27 mouse cellular contexts compared by ENCODE assay signal in the genomic region with DNA sequence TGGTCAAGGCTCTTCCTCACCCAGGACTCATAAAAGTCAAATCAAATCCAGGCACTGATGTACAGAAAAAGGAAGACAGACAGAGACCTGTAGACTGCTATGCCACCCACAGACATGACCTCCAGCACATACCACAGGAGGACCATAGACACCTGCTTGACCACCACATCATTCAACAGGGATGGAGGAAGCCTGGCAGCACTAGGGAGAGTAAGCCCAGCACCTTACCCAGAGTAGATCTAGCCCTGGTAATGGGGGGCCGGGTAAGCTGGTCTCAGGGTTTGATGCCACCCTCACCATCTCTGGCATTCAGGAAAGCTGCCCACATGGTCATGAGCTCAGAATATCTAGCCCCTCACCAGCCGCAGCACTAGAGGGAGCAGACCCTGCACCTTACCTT.
"Had no signal": no experiment of that assay in that cellular context is flagged by ENCODE, and none has a peak within 500 bp of the region (broad histone marks: within the 10 kb centered on the region; RNA-seq: fewer than 3 reads in every experiment).

No protein-coding gene starts in this region.

- ATAC-seq: forebrain, embryonic 13.5 days; forebrain, embryonic 14.5 days; forebrain, embryonic 15.5 days; forebrain, embryonic 16.5 days; forebrain, postnatal 0 days had no signal

- H3K9me3 ChIP-seq: embryonic facial prominence, embryonic 10.5 days; embryonic facial prominence, embryonic 12.5 days; embryonic facial prominence, embryonic 13.5 days; embryonic facial prominence, embryonic 15.5 days; forebrain, embryonic 10.5 days; forebrain, embryonic 12.5 days; forebrain, embryonic 13.5 days; forebrain, embryonic 15.5 days had no signal

- H3K4me2 ChIP-seq: embryonic facial prominence, embryonic 12.5 days; embryonic facial prominence, embryonic 13.5 days; embryonic facial prominence, embryonic 15.5 days; forebrain, embryonic 12.5 days; forebrain, embryonic 13.5 days; forebrain, embryonic 15.5 days had no signal

- H3K27ac ChIP-seq: embryonic facial prominence, embryonic 10.5 days; embryonic facial prominence, embryonic 12.5 days; embryonic facial prominence, embryonic 13.5 days; embryonic facial prominence, embryonic 15.5 days; forebrain, embryonic 10.5 days; forebrain, embryonic 12.5 days; forebrain, embryonic 13.5 days; forebrain, embryonic 15.5 days; gastrocnemius, adult 2 months had no signal

- H3K27me3 ChIP-seq: embryonic facial prominence, embryonic 12.5 days; embryonic facial prominence, embryonic 13.5 days; embryonic facial prominence, embryonic 15.5 days; forebrain, embryonic 12.5 days; forebrain, embryonic 13.5 days; forebrain, embryonic 15.5 days had no signal

- H3K4me1 ChIP-seq: embryonic facial prominence, embryonic 10.5 days; embryonic facial prominence, embryonic 12.5 days; embryonic facial prominence, embryonic 13.5 days; embryonic facial prominence, embryonic 15.5 days; forebrain, embryonic 10.5 days; forebrain, embryonic 12.5 days; forebrain, embryonic 13.5 days; forebrain, embryonic 15.5 days had no signal

- DNase-seq: cerebellum, adult 2 months; cerebellum, adult 8-10 months; cerebellum, adult 9-10 months; cerebellum, adult 9-11 months; cerebellum, postnatal 10 days; cerebellum, postnatal 14 days; cerebellum, postnatal 25 days; cerebellum, postnatal 36 days; embryo, embryonic 11 days; forebrain, postnatal 0 days; gastrocnemius, adult 2 months; gastrocnemius, postnatal 10 days; gastrocnemius, postnatal 14 days; gastrocnemius, postnatal 25 days; gastrocnemius, postnatal 36 days; heart, adult 18-20 months had no signal

- H3K36me3 ChIP-seq: embryonic facial prominence, embryonic 10.5 days; embryonic facial prominence, embryonic 12.5 days; embryonic facial prominence, embryonic 13.5 days; embryonic facial prominence, embryonic 15.5 days; forebrain, embryonic 10.5 days; forebrain, embryonic 12.5 days; forebrain, embryonic 15.5 days had no signal

- H3K4me3 ChIP-seq: embryonic facial prominence, embryonic 10.5 days; embryonic facial prominence, embryonic 12.5 days; embryonic facial prominence, embryonic 13.5 days; embryonic facial prominence, embryonic 15.5 days; erythroblast, embryonic 14.5 days; forebrain, embryonic 10.5 days; forebrain, embryonic 12.5 days; forebrain, embryonic 13.5 days; forebrain, embryonic 15.5 days; gastrocnemius, adult 2 months had no signal

- H3K9ac ChIP-seq: embryonic facial prominence, embryonic 12.5 days; embryonic facial prominence, embryonic 13.5 days; embryonic facial prominence, embryonic 15.5 days; forebrain, embryonic 12.5 days; forebrain, embryonic 13.5 days; forebrain, embryonic 15.5 days; forebrain, postnatal 0 days had no signal
